Mouse (Mus musculus) liver, embryonic 14.5 days (tissue): ENCODE measurements around the gene Snrpa. TPM values are rescaled to one million over a fixed set of nuclear protein-coding genes. Genes with fewer than 3 reads are reported as not detected.

ENCODE experiments used
- ATAC-seq: fragments of 200-750 bp; cut with Nextera tagmentation; 2 replicates; pipeline ENCODE4 v1.8.0; 2017; ENCODE audit warnings: moderate number of reproducible peaks, mild to moderate bottlenecking, moderate library complexity; ENCODE audit not compliant: insufficient read depth
- DNase-seq, 3 experiments: peaks; one replicate each; pipeline ENCODE4 v3.0.0-alpha.2; 2012 to 2013; ENCODE audit warnings: low read depth in 3 of 3, low spot score in 3 of 3
- H3K27ac ChIP-seq: fragments of 300-500 bp; sonication (generic); 2 replicates; pipeline ENCODE4 v1.5.1; 2014; ENCODE audit warnings: moderate library complexity, mild to moderate bottlenecking, control low read depth, inconsistent platforms
- H3K27me3 ChIP-seq: fragments of 300-500 bp; sonication (generic); 2 replicates; pipeline ENCODE4 v1.6.1; 2014; ENCODE audit warnings: mild to moderate bottlenecking, low read length, moderate library complexity; ENCODE audit not compliant: control insufficient read depth, insufficient read depth
- H3K36me3 ChIP-seq: fragments of 300-500 bp; sonication (generic); replicated peaks from 2 replicates; pipeline ENCODE4 v1.6.1; 2014; ENCODE audit warnings: low read depth; ENCODE audit not compliant: control insufficient read depth, insufficient read depth
- H3K4me1 ChIP-seq, 2 experiments: fragments of 200-500 bp in 1 of 2; fragments of 300-500 bp in 1 of 2; sonication (generic) in 1 of 2; replicated peaks; 2 replicates each; pipeline ENCODE4 v1.6.1; 2012 to 2014; ENCODE audit warnings: antibody characterized with exemption in 1 of 2, inconsistent platforms in 1 of 2, low read length in 1 of 2; ENCODE audit not compliant: control insufficient read depth in 2 of 2, insufficient read depth in 2 of 2
- H3K4me2 ChIP-seq: fragments of 300-500 bp; sonication (generic); 2 replicates; pipeline ENCODE4 v1.6.1; 2014; ENCODE audit warnings: low read depth, mild to moderate bottlenecking, control low read depth, moderate library complexity
- H3K4me3 ChIP-seq, 2 experiments: fragments of 200-500 bp in 1 of 2; fragments of 300-500 bp in 1 of 2; sonication (generic) in 1 of 2; 2 replicates each; pipeline ENCODE4 v1.5.1; 2012 to 2014; ENCODE audit warnings: low read depth in 2 of 2, low read length in 2 of 2, mild to moderate bottlenecking in 2 of 2, control low read depth in 1 of 2, inconsistent platforms in 1 of 2, moderate library complexity in 1 of 2; ENCODE audit not compliant: insufficient read depth in 1 of 2
- H3K9ac ChIP-seq: fragments of 300-500 bp; sonication (generic); replicated peaks from 2 replicates; pipeline ENCODE4 v1.6.1; 2014; ENCODE audit warnings: mild to moderate bottlenecking, control low read depth, moderate library complexity
- H3K9me3 ChIP-seq: fragments of 300-500 bp; sonication (generic); 2 replicates; pipeline ENCODE4 v1.6.1; 2016; ENCODE audit warnings: low read length, mixed read lengths; ENCODE audit not compliant: control insufficient read depth
- CTCF ChIP-seq: IDR thresholded peaks from 2 replicates; pipeline ENCODE4 v1.5.1; 2016; ENCODE audit warnings: antibody characterized with exemption, low read depth, control low read depth
- EP300 ChIP-seq: IDR thresholded peaks from 2 replicates; pipeline ENCODE4 v1.6.1; 2016; ENCODE audit warnings: antibody characterized with exemption, low read depth
- WGBS: fragments of 180-500 bp; shearing (Covaris S2); extraction: QIAGEN DNeasy Blood & Tissue Kit; methylation state at CpG from one replicate; pipeline ENCODE4 v1.1.7; 2014; ENCODE audit not compliant: insufficient replicate concordance; 5-methylcytosine and 5-hydroxymethylcytosine counted together
- polyA plus RNA-seq, 2 experiments: library from polyadenylated mRNA; depleted of rRNA in 1 of 2; stranded (reverse) in 1 of 2; unstranded in 1 of 2; fragments of >200 nt; fragmentation: Nextera tagmentation in 1 of 2; extraction: Ambion mirVana in 1 of 2; gene quantifications; 2 replicates each; pipeline versions ENCODE4 v1.2.1 to v1.2.3; 2012 to 2014

The Snrpa gene
- polyA plus RNA-seq, 2 experiments, result 82.6 to 93.3 TPM

DNA sequence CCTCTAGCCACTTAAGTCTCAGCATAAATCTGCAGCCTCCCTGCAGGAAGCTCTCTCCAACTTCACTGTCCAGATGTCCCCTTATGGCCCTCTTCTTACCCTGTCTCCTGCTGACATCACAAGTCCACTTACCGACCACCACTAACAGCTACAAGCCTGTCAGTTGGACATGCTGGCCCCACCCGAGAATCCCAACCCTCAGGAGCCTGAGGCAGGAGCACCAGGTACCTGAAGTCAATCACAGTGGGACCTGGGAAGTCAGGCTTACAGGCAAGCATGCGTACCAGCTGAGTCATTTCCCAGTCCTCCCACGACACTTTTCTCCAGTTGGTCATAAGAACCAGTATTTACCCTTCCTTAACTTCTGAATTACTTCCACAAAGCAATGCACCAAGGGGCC lies 2.3 kb downstream of the Snrpa start:
- H3K27ac ChIP-seq, result no peak overlapping the region
- no peak overlapping the region for H3K9ac ChIP-seq
- DNase-seq, result no peak
- no peaks in the 10 kb centered on the region for H3K9me3 ChIP-seq
- no peak overlapping the region for H3K4me3 ChIP-seq
- peaks cover 11 to 16% of the 10 kb centered on the region in 2 experiments for H3K4me1 ChIP-seq
- 67% methylated on average over 4 of the region's 4 CpGs for WGBS
- peaks cover 45% of the 10 kb centered on the region for H3K36me3 ChIP-seq
- no peak overlapping the region for H3K4me2 ChIP-seq
- ATAC-seq, result no peak
- H3K27me3 ChIP-seq, result no peaks in the 10 kb centered on the region
- no peak for TF ChIP-seq CTCF
- no peak for TF ChIP-seq EP300

GRCm38 (mm10) chr7:27192434-27192833 lies 3.6 kb downstream of the Snrpa start:
- ATAC-seq (no peak), DNase-seq (no peak)
- TF ChIP-seq CTCF (no peak), EP300 (no peak)
- WGBS, result 76% methylated on average over 5 of the region's 5 CpGs
- H3K4me3 ChIP-seq, result no peak overlapping the region
- peaks cover 52% of the 10 kb centered on the region for H3K36me3 ChIP-seq
- no peak overlapping the region for H3K4me2 ChIP-seq
- H3K9me3 ChIP-seq, result no peaks in the 10 kb centered on the region
- peaks cover 11 to 16% of the 10 kb centered on the region in 2 experiments for H3K4me1 ChIP-seq
- H3K27ac ChIP-seq, result no peak overlapping the region
- no peak overlapping the region for H3K9ac ChIP-seq
- no peaks in the 10 kb centered on the region for H3K27me3 ChIP-seq

- Histone ChIP-seq H3K9me3 (no peaks in the 10 kb centered on the region), H3K27me3 (no peaks in the 10 kb centered on the region), H3K4me1 (peaks cover under 1 to 1% of the 10 kb centered on the region in 2 experiments; a peak in 2 of 4 replicates), H3K4me3 (no peak overlapping the region), H3K4me2 (no peak overlapping the region), H3K36me3 (peaks cover 68% of the 10 kb centered on the region), H3K27ac (no peak overlapping the region), H3K9ac (no peak overlapping the region)
- DNase-seq (no peak), ATAC-seq (no peak)
- 83% methylated on average over 10 of the region's 10 CpGs for WGBS
- peak; percentile 58 for TF ChIP-seq CTCF
- no peak for TF ChIP-seq EP300
Observed at GRCm38 (mm10) chr7:27189271-27189931, 6.7 kb downstream of the Snrpa start.

- Histone ChIP-seq H3K27ac (no peak overlapping the region), H3K4me1 (no peaks in the 10 kb centered on the region), H3K4me3 (no peak overlapping the region), H3K9me3 (no peaks in the 10 kb centered on the region), H3K27me3 (no peaks in the 10 kb centered on the region), H3K36me3 (peaks cover 41% of the 10 kb centered on the region), H3K9ac (no peak overlapping the region), H3K4me2 (no peak overlapping the region)
- TF ChIP-seq EP300, result no peak
- no peak for TF ChIP-seq CTCF
- no peak for ATAC-seq
- 74% methylated on average over 5 of the region's 5 CpGs for WGBS
- DNase-seq, result no peak
Observed at GRCm38 (mm10) chr7:27185986-27186385, 10.1 kb downstream of the Snrpa start.

GRCm38 (mm10) chr7:27184964-27185363 lies 11.1 kb downstream of the Snrpa start:
- no peaks in the 10 kb centered on the region for H3K27me3 ChIP-seq
- H3K4me3 ChIP-seq, result no peak overlapping the region
- H3K4me1 ChIP-seq, result peaks cover 0 to 3% of the 10 kb centered on the region in 2 experiments; a peak in 1 of 4 replicates
- WGBS, result 22% methylated on average over 3 of the region's 3 CpGs
- no peak overlapping the region for H3K9ac ChIP-seq
- H3K27ac ChIP-seq, result no peak overlapping the region
- peaks cover 34% of the 10 kb centered on the region for H3K36me3 ChIP-seq
- H3K4me2 ChIP-seq, result no peak overlapping the region
- TF ChIP-seq EP300 (no peak), CTCF (peak; percentile 88)
- no peak for ATAC-seq
- H3K9me3 ChIP-seq, result no peaks in the 10 kb centered on the region
- peak in 1 of 3 experiments; percentile 30 for DNase-seq
